Comparison of ENCODE assay signal across 21 mouse cellular contexts in genomic region chr3:129364818-129365390, GRCm38 (mm10). TPM values are rescaled to one million over a fixed set of nuclear protein-coding genes. Genes with fewer than 3 reads are reported as not detected.
DNase-seq lines count a peak whose midpoint lies in the region; ATAC-seq and TF ChIP-seq lines count a peak whose summit lies in the region.
"Had no signal": no experiment of that assay in that cellular context is flagged by ENCODE, and none has a peak within 500 bp of the region (broad histone marks: within the 10 kb centered on the region; RNA-seq: fewer than 3 reads in every experiment).

No protein-coding gene starts in this region.

- no peak for TF ChIP-seq POLR2A in testis, adult 2 months (IDR thresholded peaks at IDR 0.05; ENCODE audit: control insufficient read depth, low read depth, low read length)

- H3K9me3 ChIP-seq in forebrain, embryonic 10.5 days, result no peaks in the 10 kb centered on the region
- no peaks in the 10 kb centered on the region for H3K9me3 ChIP-seq in forebrain, embryonic 12.5 days
- H3K9me3 ChIP-seq: embryonic facial prominence, embryonic 12.5 days; hindbrain, embryonic 13.5 days; limb, embryonic 15.5 days; midbrain, embryonic 12.5 days had no signal

- H3K27me3 ChIP-seq in forebrain, embryonic 10.5 days (ENCODE audit: poor library complexity, severe bottlenecking), result no peaks in the 10 kb centered on the region
- no peaks in the 10 kb centered on the region for H3K27me3 ChIP-seq in forebrain, embryonic 12.5 days
- no peaks in the 10 kb centered on the region for H3K27me3 ChIP-seq in testis, adult 2 months (ENCODE audit: control insufficient read depth, insufficient read depth, low read length)
- H3K27me3 ChIP-seq: embryonic facial prominence, embryonic 12.5 days; heart, embryonic 12.5 days; hindbrain, embryonic 13.5 days; limb, embryonic 15.5 days; midbrain, embryonic 12.5 days had no signal

- TF ChIP-seq CTCF in testis, adult 2 months (IDR thresholded peaks at IDR 0.05; ENCODE audit: control insufficient read depth, insufficient read depth, insufficient replicate concordance, low read depth, low read length), result no peak

- ATAC-seq in forebrain, embryonic 12.5 days (ENCODE audit: low FRiP score), result no peak
- ATAC-seq: lung, postnatal 0 days had no signal

- H3K4me1 ChIP-seq in forebrain, embryonic 10.5 days, result no peaks in the 10 kb centered on the region
- no peaks in the 10 kb centered on the region for H3K4me1 ChIP-seq in forebrain, embryonic 12.5 days
- peaks cover 8% of the 10 kb centered on the region for H3K4me1 ChIP-seq in testis, adult 2 months (ENCODE audit: control insufficient read depth, insufficient read depth, low read length)
- H3K4me1 ChIP-seq: embryonic facial prominence, embryonic 12.5 days; heart, embryonic 12.5 days; hindbrain, embryonic 13.5 days; limb, embryonic 15.5 days; midbrain, embryonic 12.5 days had no signal

- no peaks in the 10 kb centered on the region for H3K36me3 ChIP-seq in forebrain, embryonic 10.5 days (replicated peaks)
- no peaks in the 10 kb centered on the region for H3K36me3 ChIP-seq in forebrain, embryonic 12.5 days (replicated peaks)
- no peaks in the 10 kb centered on the region for H3K36me3 ChIP-seq in testis, adult 2 months (ENCODE audit: control insufficient read depth, insufficient read depth, low read length)
- H3K36me3 ChIP-seq: embryonic facial prominence, embryonic 12.5 days; heart, embryonic 12.5 days; hindbrain, embryonic 13.5 days; limb, embryonic 15.5 days; midbrain, embryonic 12.5 days had no signal

- no peak overlapping the region for H3K4me3 ChIP-seq in forebrain, embryonic 10.5 days
- no peak overlapping the region for H3K4me3 ChIP-seq in forebrain, embryonic 12.5 days (replicated peaks)
- peak overlapping the region; percentile 61 for H3K4me3 ChIP-seq in testis, adult 2 months (ENCODE audit: control insufficient read depth, low read depth, low read length)
- H3K4me3 ChIP-seq: embryonic facial prominence, embryonic 12.5 days; erythroblast, embryonic 14.5 days; heart, embryonic 12.5 days; hindbrain, embryonic 13.5 days; layer of hippocampus, adult 2 months; limb, embryonic 15.5 days; midbrain, embryonic 12.5 days; myocyte had no signal

- peak; percentile 12 for DNase-seq in forebrain, embryonic 10.5 days (ENCODE audit: extremely low spot score, low spot score)
- DNase-seq in kidney, adult 18-20 months, result peak; percentile 6
- DNase-seq in kidney, postnatal 10 days, result no peak
- no peak for DNase-seq in testis, postnatal 14 days (ENCODE audit: low spot score)
- DNase-seq in retina, postnatal 1 day, result no peak
- DNase-seq: cerebellum, adult 8-10 months; heart, postnatal 14 days; right cerebral cortex, postnatal 4 days; thymus, postnatal 14 days had no signal

- no peak overlapping the region for H3K9ac ChIP-seq in forebrain, embryonic 12.5 days
- H3K9ac ChIP-seq: embryonic facial prominence, embryonic 12.5 days; heart, embryonic 12.5 days; hindbrain, embryonic 13.5 days; limb, embryonic 15.5 days; midbrain, embryonic 12.5 days had no signal

- H3K27ac ChIP-seq in forebrain, embryonic 10.5 days, result no peak overlapping the region
- no peak overlapping the region for H3K27ac ChIP-seq in forebrain, embryonic 12.5 days
- H3K27ac ChIP-seq in testis, adult 2 months (ENCODE audit: control insufficient read depth, insufficient read depth, low read depth, low read length), result no peak overlapping the region
- H3K27ac ChIP-seq: embryonic facial prominence, embryonic 12.5 days; hindbrain, embryonic 13.5 days; layer of hippocampus, adult 2 months; limb, embryonic 15.5 days; midbrain, embryonic 12.5 days had no signal

- 79% methylated on average over 2 of the region's 2 CpGs for WGBS in forebrain, embryonic 10.5 days
- WGBS in forebrain, embryonic 12.5 days, result 85% methylated on average over 2 of the region's 2 CpGs

- no peak overlapping the region for H3K4me2 ChIP-seq in forebrain, embryonic 12.5 days
- H3K4me2 ChIP-seq: embryonic facial prominence, embryonic 12.5 days; heart, embryonic 12.5 days; hindbrain, embryonic 13.5 days; limb, embryonic 15.5 days; midbrain, embryonic 12.5 days had no signal

RNA-seq across cellular contexts. Expression of gene Enpep, which starts 32.4 kb away (rescaled TPM):
- not detected in 2 replicates for polyA plus RNA-seq in forebrain, embryonic 10.5 days (2016; fragmentation: Nextera tagmentation; extraction: Ambion mirVana)
- polyA plus RNA-seq in forebrain, embryonic 12.5 days (2016; fragmentation: Nextera tagmentation; extraction: Ambion mirVana), result 0.73 and 1.5 TPM in 2 replicates
- polyA plus RNA-seq in testis, adult 2 months (2012; rRNA removed), result 0.14 and 0.23 TPM in 2 replicates
- polyA plus RNA-seq: C2C12; erythroblast, embryonic 14.5 days had no signal

Comparison
In these comparisons a context has a peak if more than half of its experiments do, and no peak if none do; other contexts are left out.
1. DNase-seq: peak in forebrain, embryonic 10.5 days (single experiment) and kidney, adult 18-20 months (single experiment); none in kidney, postnatal 10 days (single experiment), testis, postnatal 14 days (single experiment) and retina, postnatal 1 day (single experiment).